Mouse (Mus musculus) heart, adult 2 months (tissue): ENCODE results near the gene Serinc3.

Experiments used
- CTCF ChIP-seq: fragments of 200-600 bp; IDR thresholded peaks from 2 replicates; pipeline ENCODE4 v1.8.1; 2022; ENCODE audit warnings: antibody characterized with exemption, mild to moderate bottlenecking, moderate library complexity
- POLR2A ChIP-seq: fragments of 200-500 bp; IDR thresholded peaks from 2 replicates; pipeline ENCODE4 v1.6.1; 2011; ENCODE audit warnings: mild to moderate bottlenecking, low read depth, low read length, control low read depth; ENCODE audit not compliant: insufficient read depth

DNA sequence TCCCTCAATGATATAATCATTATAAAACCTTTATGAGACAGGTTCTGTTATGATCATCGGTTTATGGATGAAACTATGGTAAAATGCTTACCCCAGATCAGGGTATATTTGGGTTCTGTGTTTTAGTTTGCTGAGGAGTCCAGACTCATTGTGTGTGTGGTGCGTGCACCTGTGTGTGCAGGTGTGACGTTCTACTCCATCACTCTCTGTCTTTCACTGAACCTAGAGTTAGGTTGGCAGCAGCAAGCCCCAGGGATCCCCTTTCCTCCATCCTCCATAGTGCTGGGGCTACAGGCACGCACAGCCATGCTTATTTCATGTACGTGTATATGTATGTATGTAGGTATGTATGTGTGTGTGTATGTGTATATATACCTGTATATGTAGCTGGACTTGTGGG, 17.1 kb upstream of the Serinc3 start:
- TF ChIP-seq CTCF (no peak), POLR2A (no peak)
